Mouse (Mus musculus): ENCODE measurements at regions not wholly inside any gene's neighbourhood (a gene's known extent, or its start where the extent isn't known, plus 50 kb on each side); places are given as distances from the start of the nearest gene placed in this dataset.

DNA sequence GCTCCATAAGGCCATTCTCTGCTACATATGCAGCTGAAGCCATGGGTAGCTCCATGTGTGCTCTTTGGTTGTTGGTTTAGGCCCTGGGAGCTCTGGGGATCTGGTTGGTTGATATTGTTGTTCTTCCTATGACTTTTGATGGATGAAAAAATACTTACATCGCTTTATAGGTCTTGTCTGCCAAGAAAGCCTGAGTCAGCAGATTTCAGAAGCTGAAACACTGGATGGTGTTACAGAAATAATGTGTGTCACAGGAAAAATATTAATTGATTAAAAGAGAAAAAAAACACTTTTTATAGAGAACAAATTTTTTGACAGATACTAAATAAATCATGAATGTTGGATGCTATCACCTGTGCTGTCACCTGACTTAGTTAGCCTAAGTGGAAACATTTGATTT is 52.4 kb upstream of the Plxna2 start:
- Histone ChIP-seq H3K4me1 (replicated peaks; ENCODE audit: control insufficient read depth, insufficient read depth, low read length) (no peaks in the 10 kb centered on the region; the same call in 1 of the 2 replicates), H3K27ac (ENCODE audit: low read depth, low read length) (no peak overlapping the region), H3K27me3 (ENCODE audit: control insufficient read depth, insufficient read depth, low read length) (no peaks in the 10 kb centered on the region), H3K36me3 (ENCODE audit: control insufficient read depth, insufficient read depth, low read length) (no peaks in the 10 kb centered on the region), H3K9me3 (ENCODE audit: control insufficient read depth, low read length) (no peaks in the 10 kb centered on the region), H3K4me3 (ENCODE audit: low read depth, low read length) (no peak overlapping the region), H3K4me2 (ENCODE audit: low read depth, low read length, severe bottlenecking) (no peak overlapping the region), H3K9ac (ENCODE audit: low read length) (no peak overlapping the region)
- WGBS = 86% methylated on average over 1 of the region's 1 CpGs
- ATAC-seq (replicated peaks; ENCODE audit: low FRiP score) = no peak
- no peak for DNase-seq (ENCODE audit: low spot score)

DNA sequence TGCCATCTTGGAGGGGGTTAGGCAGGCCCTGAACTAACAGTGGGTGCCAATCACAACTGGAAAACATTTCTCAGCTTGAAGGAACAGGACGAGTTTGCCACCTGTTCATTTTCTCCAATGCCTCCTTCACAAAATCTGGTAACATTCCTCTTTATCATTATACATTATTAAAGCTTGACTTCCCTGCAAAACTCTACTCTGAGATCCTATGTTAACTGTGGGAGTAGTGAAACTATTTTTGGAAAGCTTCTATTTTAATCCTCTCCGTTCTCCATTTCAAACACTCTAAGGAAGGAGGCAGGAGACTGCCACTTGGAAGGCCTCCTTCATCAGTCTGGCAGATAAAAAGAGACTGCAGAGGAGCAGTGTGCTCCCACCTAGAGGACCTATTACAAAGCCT is 54.1 kb upstream of the Plxna2 start:
- DNase-seq (ENCODE audit: low spot score) (no peak), ATAC-seq (replicated peaks; ENCODE audit: low FRiP score) (no peak)
- H3K9ac ChIP-seq (ENCODE audit: low read length) = no peak overlapping the region
- H3K9me3 ChIP-seq (ENCODE audit: control insufficient read depth, low read length) = no peaks in the 10 kb centered on the region
- no peaks in the 10 kb centered on the region; the same call in 1 of the 2 replicates for H3K4me1 ChIP-seq (replicated peaks; ENCODE audit: control insufficient read depth, insufficient read depth, low read length)
- H3K27ac ChIP-seq (ENCODE audit: low read depth, low read length) = no peak overlapping the region
- H3K4me3 ChIP-seq (ENCODE audit: low read depth, low read length) = no peak overlapping the region
- H3K36me3 ChIP-seq (ENCODE audit: control insufficient read depth, insufficient read depth, low read length) = no peaks in the 10 kb centered on the region
- 75% methylated on average over 2 of the region's 2 CpGs for WGBS
- no peaks in the 10 kb centered on the region for H3K27me3 ChIP-seq (ENCODE audit: control insufficient read depth, insufficient read depth, low read length)
- H3K4me2 ChIP-seq (ENCODE audit: low read depth, low read length, severe bottlenecking) = no peak overlapping the region

DNA sequence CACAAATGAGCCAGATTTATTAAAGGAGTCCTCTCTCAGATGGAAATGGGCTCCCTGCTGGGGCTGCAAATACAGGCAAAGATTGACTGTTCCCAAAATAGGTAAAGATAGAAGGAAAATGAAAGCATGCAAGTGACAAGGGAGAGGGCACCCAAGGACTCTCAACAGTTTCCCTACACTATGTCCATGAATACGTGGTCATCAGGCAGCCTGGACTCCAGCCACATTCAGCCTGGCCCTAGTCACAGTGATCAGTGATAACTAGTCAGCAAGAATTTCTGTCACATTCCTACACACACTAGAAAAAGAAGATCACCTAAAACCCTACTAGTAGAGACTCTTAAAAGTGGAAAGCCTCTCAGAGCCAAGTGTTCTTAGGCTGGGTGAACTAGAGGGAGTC is 56.9 kb upstream of the Plxna2 start:
- H3K36me3 ChIP-seq (ENCODE audit: control insufficient read depth, insufficient read depth, low read length) = no peaks in the 10 kb centered on the region
- H3K27me3 ChIP-seq (ENCODE audit: control insufficient read depth, insufficient read depth, low read length) = no peaks in the 10 kb centered on the region
- H3K9me3 ChIP-seq (ENCODE audit: control insufficient read depth, low read length) = no peaks in the 10 kb centered on the region
- H3K9ac ChIP-seq (ENCODE audit: low read length) = no peak overlapping the region
- WGBS = 38% methylated on average over 1 of the region's 1 CpGs
- no peak overlapping the region for H3K27ac ChIP-seq (ENCODE audit: low read depth, low read length)
- H3K4me3 ChIP-seq (ENCODE audit: low read depth, low read length) = no peak overlapping the region
- H3K4me2 ChIP-seq (ENCODE audit: low read depth, low read length, severe bottlenecking) = no peak overlapping the region
- ATAC-seq (replicated peaks; ENCODE audit: low FRiP score) (no peak), DNase-seq (ENCODE audit: low spot score) (no peak)
- no peaks in the 10 kb centered on the region; the same call in 1 of the 2 replicates for H3K4me1 ChIP-seq (replicated peaks; ENCODE audit: control insufficient read depth, insufficient read depth, low read length)

DNA sequence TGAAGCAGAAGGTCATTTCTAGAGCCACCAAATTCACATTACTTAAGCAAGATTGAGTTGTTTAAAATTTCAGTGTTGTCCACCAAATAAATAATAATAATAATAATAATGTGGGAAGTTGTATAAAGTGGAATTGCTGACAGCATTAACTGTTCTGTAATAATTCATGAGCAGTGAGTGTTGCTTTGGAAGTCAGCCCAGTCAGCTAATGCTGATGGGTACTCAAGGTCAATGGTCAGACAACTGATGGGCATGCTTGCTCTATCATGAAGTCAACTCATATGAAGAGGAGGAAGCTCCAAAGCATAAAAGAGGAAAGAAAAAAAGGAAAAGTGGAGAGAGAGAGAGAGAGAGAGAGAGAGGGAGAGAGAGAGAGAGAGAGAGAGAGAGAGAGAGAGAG is 69.4 kb upstream of the Plxna2 start:
- no peak for DNase-seq (ENCODE audit: low spot score)
- no peak for ATAC-seq (replicated peaks; ENCODE audit: low FRiP score)
- no peaks in the 10 kb centered on the region for H3K36me3 ChIP-seq (ENCODE audit: control insufficient read depth, insufficient read depth, low read length)
- H3K9ac ChIP-seq (ENCODE audit: low read length) = no peak overlapping the region
- H3K4me2 ChIP-seq (ENCODE audit: low read depth, low read length, severe bottlenecking) = no peak overlapping the region
- no peak overlapping the region for H3K4me3 ChIP-seq (ENCODE audit: low read depth, low read length)
- no peaks in the 10 kb centered on the region for H3K4me1 ChIP-seq (replicated peaks; ENCODE audit: control insufficient read depth, insufficient read depth, low read length)
- H3K9me3 ChIP-seq (ENCODE audit: control insufficient read depth, low read length) = no peaks in the 10 kb centered on the region
- H3K27me3 ChIP-seq (ENCODE audit: control insufficient read depth, insufficient read depth, low read length) = no peaks in the 10 kb centered on the region
- no peak overlapping the region for H3K27ac ChIP-seq (ENCODE audit: low read depth, low read length)

DNA sequence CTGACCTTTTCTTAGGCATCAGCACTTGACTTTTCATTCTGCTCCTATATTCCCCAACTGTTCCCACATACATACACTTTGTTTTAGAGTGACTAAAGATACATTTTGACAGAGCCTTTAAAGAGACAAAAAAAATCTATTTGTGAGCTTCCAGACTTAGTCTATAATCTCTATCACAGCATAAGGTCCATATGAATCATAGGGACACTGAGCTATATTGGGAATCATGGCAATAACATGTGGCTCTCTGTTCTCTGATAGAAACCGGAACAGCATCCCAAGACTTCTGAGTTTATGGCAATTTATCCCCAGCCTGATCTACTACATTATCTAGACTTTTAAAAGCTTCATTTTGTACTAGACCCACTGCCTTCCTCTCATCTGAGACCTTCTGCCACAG is 69.8 kb upstream of the Plxna2 start:
- no peaks in the 10 kb centered on the region for H3K4me1 ChIP-seq (replicated peaks; ENCODE audit: control insufficient read depth, insufficient read depth, low read length)
- H3K27me3 ChIP-seq (ENCODE audit: control insufficient read depth, insufficient read depth, low read length) = no peaks in the 10 kb centered on the region
- DNase-seq (ENCODE audit: low spot score) = no peak
- no peak overlapping the region for H3K4me3 ChIP-seq (ENCODE audit: low read depth, low read length)
- H3K9ac ChIP-seq (ENCODE audit: low read length) = no peak overlapping the region
- H3K27ac ChIP-seq (ENCODE audit: low read depth, low read length) = no peak overlapping the region
- no peaks in the 10 kb centered on the region for H3K9me3 ChIP-seq (ENCODE audit: control insufficient read depth, low read length)
- no peak overlapping the region for H3K4me2 ChIP-seq (ENCODE audit: low read depth, low read length, severe bottlenecking)
- 98% methylated on average over 1 of the region's 1 CpGs for WGBS
- H3K36me3 ChIP-seq (ENCODE audit: control insufficient read depth, insufficient read depth, low read length) = no peaks in the 10 kb centered on the region
- no peak for ATAC-seq (replicated peaks; ENCODE audit: low FRiP score)

DNA sequence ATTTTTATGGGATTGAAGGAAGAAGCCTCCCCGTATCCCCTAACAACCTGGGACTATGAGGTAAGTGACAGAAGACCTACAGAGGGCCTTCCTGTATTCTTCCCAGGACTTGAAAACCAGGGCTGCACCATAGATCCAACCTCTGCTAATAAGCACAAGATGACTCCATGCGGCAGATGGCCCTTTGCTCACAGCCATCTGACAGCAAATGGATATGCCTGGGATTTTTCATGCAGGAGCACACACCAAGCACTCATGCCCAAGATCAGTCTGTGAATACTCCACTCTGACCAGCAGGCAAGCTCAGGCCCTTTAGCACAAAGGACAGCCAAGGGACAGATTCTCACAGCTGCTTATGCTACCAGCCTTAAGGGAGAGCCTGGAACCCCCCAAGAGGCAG is 77.1 kb upstream of the Plxna2 start:
- no peak overlapping the region for H3K9ac ChIP-seq (ENCODE audit: low read length)
- no peak for ATAC-seq (replicated peaks; ENCODE audit: low FRiP score)
- no peaks in the 10 kb centered on the region for H3K27me3 ChIP-seq (ENCODE audit: control insufficient read depth, insufficient read depth, low read length)
- H3K27ac ChIP-seq (ENCODE audit: low read depth, low read length) = no peak overlapping the region
- H3K4me1 ChIP-seq (replicated peaks; ENCODE audit: control insufficient read depth, insufficient read depth, low read length) = no peaks in the 10 kb centered on the region
- H3K4me3 ChIP-seq (ENCODE audit: low read depth, low read length) = no peak overlapping the region
- DNase-seq (ENCODE audit: low spot score) = no peak
- WGBS = 95% methylated on average over 2 of the region's 2 CpGs
- no peaks in the 10 kb centered on the region for H3K9me3 ChIP-seq (ENCODE audit: control insufficient read depth, low read length)
- H3K4me2 ChIP-seq (ENCODE audit: low read depth, low read length, severe bottlenecking) = no peak overlapping the region
- no peaks in the 10 kb centered on the region for H3K36me3 ChIP-seq (ENCODE audit: control insufficient read depth, insufficient read depth, low read length)

DNA sequence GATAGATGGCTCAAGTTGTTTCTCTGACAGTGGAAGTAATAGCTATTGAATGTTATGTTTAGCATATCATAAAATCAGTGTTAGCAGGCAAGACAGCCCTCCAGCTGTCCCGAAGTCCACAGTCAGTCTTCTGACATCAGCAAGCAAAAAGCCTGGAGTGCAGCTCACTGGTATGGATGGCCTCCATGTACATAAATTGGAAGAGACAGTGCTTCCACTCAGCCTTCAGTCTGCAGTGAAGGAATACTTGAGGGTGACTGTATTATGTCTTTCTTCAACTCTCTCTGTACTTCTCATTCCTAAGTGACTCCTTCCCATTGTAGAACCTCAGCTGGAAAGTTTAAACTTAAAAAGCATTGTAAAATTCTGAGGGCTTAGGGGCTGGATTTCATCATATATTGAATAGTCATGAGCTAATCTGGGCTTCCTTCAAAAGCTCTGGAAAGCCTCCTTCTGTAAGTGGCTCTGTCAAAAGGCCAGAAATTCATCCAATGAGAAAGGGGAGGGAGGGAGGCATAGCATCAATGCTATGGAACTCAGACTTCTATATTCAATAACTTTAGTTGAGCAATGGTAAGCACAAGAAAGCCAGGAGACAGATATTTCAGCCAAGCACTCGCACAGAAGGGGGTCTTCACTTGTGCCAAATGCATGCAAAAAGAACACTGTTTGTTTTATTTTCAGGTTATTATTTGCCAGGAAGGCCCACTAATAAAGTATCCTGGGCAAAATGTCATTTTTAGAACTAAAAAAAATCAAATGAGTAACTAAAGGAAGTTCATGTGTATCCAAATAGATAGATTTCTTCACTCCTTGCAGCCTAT is 90.5 kb upstream of the Plxna2 start:
- 88% methylated on average over 2 of the region's 2 CpGs for WGBS

DNA sequence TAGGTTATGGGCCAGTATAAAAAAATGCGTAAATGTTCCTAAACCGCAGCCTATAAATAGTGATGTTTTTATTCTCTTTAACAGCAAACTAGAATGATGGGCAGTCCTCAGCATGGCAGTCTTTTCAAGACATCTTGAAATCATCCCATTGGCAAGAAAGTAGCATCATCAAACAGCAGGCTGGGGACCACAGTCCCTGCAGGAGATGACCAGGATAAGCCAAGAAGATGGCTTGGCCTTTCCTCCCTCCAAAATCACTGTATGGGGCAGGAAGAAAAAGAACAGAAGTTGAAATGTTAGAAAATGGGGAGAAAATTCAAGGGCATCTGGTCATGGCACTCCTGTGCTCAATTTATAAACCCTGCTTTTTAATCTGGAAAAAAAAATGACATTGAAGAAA is 93.0 kb upstream of the Plxna2 start:
- WGBS = 97% methylated on average over 2 of the region's 2 CpGs
- Histone ChIP-seq H3K9ac (ENCODE audit: low read length) (no peak overlapping the region), H3K4me3 (ENCODE audit: low read depth, low read length) (no peak overlapping the region), H3K27ac (ENCODE audit: low read depth, low read length) (no peak overlapping the region), H3K36me3 (ENCODE audit: control insufficient read depth, insufficient read depth, low read length) (no peaks in the 10 kb centered on the region), H3K9me3 (ENCODE audit: control insufficient read depth, low read length) (no peaks in the 10 kb centered on the region), H3K4me2 (ENCODE audit: low read depth, low read length, severe bottlenecking) (no peak overlapping the region), H3K27me3 (ENCODE audit: control insufficient read depth, insufficient read depth, low read length) (no peaks in the 10 kb centered on the region), H3K4me1 (replicated peaks; ENCODE audit: control insufficient read depth, insufficient read depth, low read length) (no peaks in the 10 kb centered on the region)
- ATAC-seq (replicated peaks; ENCODE audit: low FRiP score) = no peak
- DNase-seq (ENCODE audit: low spot score) = no peak

More for the DNA sequence above, 90.5 kb upstream of the Plxna2 start:
- Histone ChIP-seq H3K4me3 (ENCODE audit: low read depth, low read length) (no peak overlapping the region), H3K27me3 (ENCODE audit: control insufficient read depth, insufficient read depth, low read length) (no peaks in the 10 kb centered on the region), H3K4me1 (replicated peaks; ENCODE audit: control insufficient read depth, insufficient read depth, low read length) (no peaks in the 10 kb centered on the region), H3K4me2 (ENCODE audit: low read depth, low read length, severe bottlenecking) (no peak overlapping the region), H3K9ac (ENCODE audit: low read length) (no peak overlapping the region), H3K27ac (ENCODE audit: low read depth, low read length) (no peak overlapping the region), H3K9me3 (ENCODE audit: control insufficient read depth, low read length) (no peaks in the 10 kb centered on the region), H3K36me3 (ENCODE audit: control insufficient read depth, insufficient read depth, low read length) (no peaks in the 10 kb centered on the region)
- no peak for ATAC-seq (replicated peaks; ENCODE audit: low FRiP score)
- no peak for DNase-seq (ENCODE audit: low spot score)

DNA sequence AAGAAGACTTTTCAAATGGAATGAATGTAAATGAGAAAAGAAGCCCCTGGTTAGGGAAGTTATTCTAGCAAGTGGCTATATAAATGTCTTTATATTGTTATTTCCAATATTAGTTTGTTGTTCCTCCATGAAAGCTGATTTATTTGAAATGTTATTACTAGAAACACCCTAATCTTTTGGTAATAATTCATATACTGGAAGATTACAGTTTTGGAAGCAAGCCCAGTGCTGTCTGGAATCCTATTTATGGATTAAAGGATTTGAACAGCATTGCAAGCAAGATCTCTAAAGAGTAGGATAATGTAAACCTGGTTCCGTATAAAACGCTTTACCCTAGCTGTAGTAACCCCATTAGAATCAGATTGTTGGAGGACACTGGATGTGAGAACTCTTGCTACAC is 96.8 kb upstream of the Plxna2 start:
- H3K4me3 ChIP-seq (ENCODE audit: low read depth, low read length) = no peak overlapping the region
- DNase-seq (ENCODE audit: low spot score) (no peak), ATAC-seq (replicated peaks; ENCODE audit: low FRiP score) (no peak)
- no peaks in the 10 kb centered on the region for H3K4me1 ChIP-seq (replicated peaks; ENCODE audit: control insufficient read depth, insufficient read depth, low read length)
- no peak overlapping the region for H3K4me2 ChIP-seq (ENCODE audit: low read depth, low read length, severe bottlenecking)
- no peaks in the 10 kb centered on the region for H3K27me3 ChIP-seq (ENCODE audit: control insufficient read depth, insufficient read depth, low read length)
- H3K36me3 ChIP-seq (ENCODE audit: control insufficient read depth, insufficient read depth, low read length) = no peaks in the 10 kb centered on the region
- 85% methylated on average over 2 of the region's 2 CpGs for WGBS
- H3K9me3 ChIP-seq (ENCODE audit: control insufficient read depth, low read length) = no peaks in the 10 kb centered on the region
- no peak overlapping the region for H3K27ac ChIP-seq (ENCODE audit: low read depth, low read length)
- no peak overlapping the region for H3K9ac ChIP-seq (ENCODE audit: low read length)

Data from forebrain, embryonic 11.5 days (tissue).